Mouse (Mus musculus): Measurements from ENCODE around the gene Defb35. TPM values are rescaled to one million over a fixed set of nuclear protein-coding genes. Genes with fewer than 3 reads are reported as not detected.
"Not testable (repeated sequence)": the region's sequence is repeated elsewhere in the genome, so short reads cannot be mapped to it uniquely, and the experiment has no call there.

Gene Defb35
- not detected in 2 replicates for polyA plus RNA-seq (2015; fragmentation: Nextera tagmentation; extraction: Ambion mirVana)

DNA sequence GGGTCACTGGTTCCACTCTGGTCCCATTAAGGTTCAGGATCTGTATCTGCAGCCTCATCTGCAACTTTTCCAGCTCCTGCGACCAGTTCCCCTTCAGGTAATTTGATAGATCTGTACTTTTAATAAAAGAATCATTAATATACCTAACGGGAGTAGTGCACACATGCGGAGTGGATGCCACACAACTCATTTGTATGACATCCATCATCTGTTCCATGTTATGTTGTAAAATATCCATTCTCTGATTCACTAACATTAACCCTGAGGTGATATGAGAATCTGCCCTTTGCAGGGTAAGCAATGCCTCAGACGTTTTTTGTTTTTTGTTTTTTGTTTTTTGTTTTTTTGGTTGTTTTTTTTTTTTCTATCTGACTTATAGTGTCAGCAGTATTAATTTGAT, at the start of gene Defb35:
Gene Defb35, plus strand, starts transcription at position 301 of the 400 bp plus-strand sequence.
- DNase-seq (ENCODE audit: low spot score); H3K27me3 ChIP-seq (ENCODE audit: insufficient read depth, low read length); ATAC-seq (replicated peaks; ENCODE audit: low FRiP score, low read depth); H3K27ac ChIP-seq; H3K4me3 ChIP-seq (replicated peaks; ENCODE audit: low read depth, low read length); H3K9me3 ChIP-seq (replicated peaks; ENCODE audit: low read length); H3K4me1 ChIP-seq (replicated peaks; ENCODE audit: insufficient read depth, low read length); H3K9ac ChIP-seq (ENCODE audit: low read depth, low read length); H3K36me3 ChIP-seq (ENCODE audit: insufficient read depth, low read length); H3K4me2 ChIP-seq (ENCODE audit: low read length): not testable (repeated sequence)
- 83% methylated on average over 4 of the region's 4 CpGs for WGBS

DNA sequence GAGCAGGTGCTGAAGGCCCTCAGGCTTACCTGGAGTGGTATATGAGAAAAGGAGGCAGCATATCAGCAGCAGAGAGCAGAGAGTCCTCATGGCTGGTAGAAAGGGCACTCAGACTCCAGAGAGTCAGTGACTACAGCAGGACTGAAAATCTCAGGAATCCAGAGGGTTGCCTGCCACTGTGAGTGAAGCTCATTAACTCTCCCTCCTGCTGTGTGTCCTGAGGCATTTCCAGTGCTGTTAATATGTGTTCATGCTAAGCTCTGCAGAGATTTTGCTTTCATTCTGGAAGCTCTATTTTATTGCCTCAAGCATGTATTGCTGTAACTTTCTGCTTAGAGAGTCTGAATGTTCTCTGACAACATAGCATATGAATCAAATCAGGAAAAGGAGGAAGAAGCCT, 31.9 kb upstream of the Defb35 start, which contains the start of gene Defb11:
Gene Defb11, minus strand, starts transcription at position 123 of the 400 bp plus-strand sequence.
- not testable (repeated sequence) for H3K27ac ChIP-seq; H3K27me3 ChIP-seq (ENCODE audit: insufficient read depth, low read length); H3K4me2 ChIP-seq (ENCODE audit: low read length); DNase-seq (ENCODE audit: low spot score); H3K4me3 ChIP-seq (replicated peaks; ENCODE audit: low read depth, low read length); ATAC-seq (replicated peaks; ENCODE audit: low FRiP score, low read depth); H3K36me3 ChIP-seq (ENCODE audit: insufficient read depth, low read length); H3K9me3 ChIP-seq (replicated peaks; ENCODE audit: low read length); H3K9ac ChIP-seq (ENCODE audit: low read depth, low read length); H3K4me1 ChIP-seq (replicated peaks; ENCODE audit: insufficient read depth, low read length)

DNA sequence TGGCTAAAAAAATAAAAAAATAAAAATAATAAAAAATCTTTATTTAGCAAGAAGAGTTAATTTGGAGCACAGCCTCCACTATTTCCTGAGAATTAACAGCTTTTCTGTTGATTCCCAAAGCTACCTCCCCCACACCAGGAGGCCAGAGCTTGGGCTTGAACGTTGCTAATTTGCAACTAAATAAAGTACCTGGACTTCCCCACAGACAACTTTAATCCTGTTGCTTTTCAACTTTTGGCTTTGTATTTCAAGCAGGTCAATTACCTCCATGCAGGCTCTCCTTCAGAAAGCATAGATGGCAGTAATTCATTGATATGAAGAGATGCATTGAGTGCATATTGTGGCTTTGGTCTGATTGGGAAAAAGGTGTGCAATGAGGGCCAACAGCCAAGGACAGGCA, 26.2 kb upstream of the Defb35 start:
- ATAC-seq (replicated peaks; ENCODE audit: low FRiP score, low read depth): no peak

GRCm38 (mm10) chr8:21912554-21912953, 25.6 kb upstream of the Defb35 start:
- 32% methylated on average over 2 of the region's 2 CpGs for WGBS
- Histone ChIP-seq H3K4me1 (replicated peaks; ENCODE audit: insufficient read depth, low read length) (no peaks in the 10 kb centered on the region), H3K9me3 (replicated peaks; ENCODE audit: low read length) (no peaks in the 10 kb centered on the region), H3K36me3 (ENCODE audit: insufficient read depth, low read length) (no peaks in the 10 kb centered on the region), H3K27ac (no peak overlapping the region), H3K4me2 (ENCODE audit: low read length) (no peak overlapping the region), H3K27me3 (ENCODE audit: insufficient read depth, low read length) (no peaks in the 10 kb centered on the region), H3K9ac (ENCODE audit: low read depth, low read length) (no peak overlapping the region), H3K4me3 (replicated peaks; ENCODE audit: low read depth, low read length) (no peak overlapping the region)
- DNase-seq (ENCODE audit: low spot score): no peak
- no peak for ATAC-seq (replicated peaks; ENCODE audit: low FRiP score, low read depth)
- TF ChIP-seq CTCF (IDR thresholded peaks at IDR 0.05; ENCODE audit: low read depth): no peak

More for the DNA sequence above, 26.2 kb upstream of the Defb35 start:
- Histone ChIP-seq H3K9ac (ENCODE audit: low read depth, low read length) (no peak overlapping the region), H3K4me3 (replicated peaks; ENCODE audit: low read depth, low read length) (no peak overlapping the region), H3K27ac (no peak overlapping the region), H3K4me2 (ENCODE audit: low read length) (no peak overlapping the region), H3K27me3 (ENCODE audit: insufficient read depth, low read length) (no peaks in the 10 kb centered on the region), H3K36me3 (ENCODE audit: insufficient read depth, low read length) (no peaks in the 10 kb centered on the region), H3K9me3 (replicated peaks; ENCODE audit: low read length) (no peaks in the 10 kb centered on the region), H3K4me1 (replicated peaks; ENCODE audit: insufficient read depth, low read length) (no peaks in the 10 kb centered on the region)
- no peak for DNase-seq (ENCODE audit: low spot score)
- 10% methylated on average over 1 of the region's 1 CpGs for WGBS
- no peak for TF ChIP-seq CTCF (IDR thresholded peaks at IDR 0.05; ENCODE audit: low read depth)

DNA sequence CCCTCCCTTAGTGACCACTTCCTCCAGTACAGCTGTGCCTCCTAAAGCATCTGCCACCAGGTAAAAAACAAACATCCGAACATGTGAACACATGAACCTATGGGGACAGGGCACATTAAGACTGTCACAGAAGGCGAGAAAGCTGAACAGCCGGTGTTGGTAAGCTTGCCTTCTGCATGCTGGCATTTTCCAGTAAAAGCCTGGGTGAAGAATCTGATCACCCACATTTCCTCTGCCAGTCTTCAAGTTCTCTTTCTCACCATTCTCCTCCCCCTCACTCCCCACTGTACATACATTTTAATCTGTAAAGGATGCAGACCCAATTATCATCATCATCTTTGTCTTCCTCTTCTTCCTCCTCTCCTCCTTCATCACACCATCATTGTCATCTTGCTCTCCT, 22.5 kb upstream of the Defb35 start:
- no peak overlapping the region for H3K4me3 ChIP-seq (replicated peaks; ENCODE audit: low read depth, low read length)
- H3K27ac ChIP-seq: no peak overlapping the region
- no peak for DNase-seq (ENCODE audit: low spot score)
- H3K9me3 ChIP-seq (replicated peaks; ENCODE audit: low read length): no peaks in the 10 kb centered on the region
- no peaks in the 10 kb centered on the region for H3K4me1 ChIP-seq (replicated peaks; ENCODE audit: insufficient read depth, low read length)
- no peaks in the 10 kb centered on the region for H3K36me3 ChIP-seq (ENCODE audit: insufficient read depth, low read length)
- ATAC-seq (replicated peaks; ENCODE audit: low FRiP score, low read depth): no peak
- no peak overlapping the region for H3K4me2 ChIP-seq (ENCODE audit: low read length)
- H3K27me3 ChIP-seq (ENCODE audit: insufficient read depth, low read length): no peaks in the 10 kb centered on the region
- no peak for TF ChIP-seq CTCF (IDR thresholded peaks at IDR 0.05; ENCODE audit: low read depth)
- no peak overlapping the region for H3K9ac ChIP-seq (ENCODE audit: low read depth, low read length)
- WGBS: 91% methylated on average over 3 of the region's 3 CpGs

DNA sequence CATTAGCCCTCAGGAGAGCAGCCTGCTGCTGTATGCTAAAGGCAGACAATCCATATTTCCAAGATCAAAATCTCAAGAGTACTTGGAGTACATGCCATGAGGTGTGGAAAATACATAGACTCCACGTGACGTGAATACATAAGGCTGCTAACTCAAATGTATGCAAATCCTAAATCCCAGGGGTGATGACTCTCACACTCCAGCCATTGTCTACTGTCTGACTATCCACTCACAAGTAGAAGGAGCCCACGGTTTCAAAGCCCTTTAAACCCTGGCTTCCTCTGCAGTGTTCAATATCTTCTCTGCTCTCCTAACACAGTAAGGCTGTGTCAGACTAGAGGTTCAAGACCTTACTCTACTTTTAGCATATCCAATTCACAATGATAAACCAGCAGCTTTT, 7.4 kb upstream of the Defb35 start:
- H3K4me1 ChIP-seq (replicated peaks; ENCODE audit: insufficient read depth, low read length); DNase-seq (ENCODE audit: low spot score); H3K9me3 ChIP-seq (replicated peaks; ENCODE audit: low read length); H3K9ac ChIP-seq (ENCODE audit: low read depth, low read length); H3K27me3 ChIP-seq (ENCODE audit: insufficient read depth, low read length); H3K27ac ChIP-seq; H3K4me3 ChIP-seq (replicated peaks; ENCODE audit: low read depth, low read length); H3K4me2 ChIP-seq (ENCODE audit: low read length); ATAC-seq (replicated peaks; ENCODE audit: low FRiP score, low read depth); H3K36me3 ChIP-seq (ENCODE audit: insufficient read depth, low read length): not testable (repeated sequence)
- 93% methylated on average over 3 of the region's 3 CpGs for WGBS

- Histone ChIP-seq H3K4me2 (ENCODE audit: low read length) (no peak within 1 kb of the TSS), H3K4me1 (replicated peaks; ENCODE audit: insufficient read depth, low read length) (no peaks in the 10 kb centered on the region), H3K27ac (no peak within 1 kb of the TSS), H3K4me3 (replicated peaks; ENCODE audit: low read depth, low read length) (no peak within 1 kb of the TSS), H3K9me3 (replicated peaks; ENCODE audit: low read length) (no peaks in the 10 kb centered on the region), H3K27me3 (ENCODE audit: insufficient read depth, low read length) (no peaks in the 10 kb centered on the region), H3K36me3 (ENCODE audit: insufficient read depth, low read length) (no peaks in the 10 kb centered on the region), H3K9ac (ENCODE audit: low read depth, low read length) (no peak within 1 kb of the TSS)
- ATAC-seq (replicated peaks; ENCODE audit: low FRiP score, low read depth) (no peak), DNase-seq (ENCODE audit: low spot score) (no peak)
- WGBS: 79% methylated on average over 6 of the region's 6 CpGs
- TF ChIP-seq CTCF (IDR thresholded peaks at IDR 0.05; ENCODE audit: low read depth): no peak
Measured at GRCm38 (mm10) chr8:21932610-21933009, 5.5 kb upstream of the Defb35 start, which contains the start of gene Defb15. Defb15 (minus strand) TSS chr8:21932710.
